Mouse (Mus musculus) hindbrain, embryonic 16.5 days (tissue): ENCODE results near the gene Eng. TPM values are rescaled to one million over a fixed set of nuclear protein-coding genes. Genes with fewer than 3 reads are reported as not detected.

ENCODE experiments used
- ATAC-seq: fragments of 200-750 bp; cut with Nextera tagmentation; 2 replicates; pipeline ENCODE4 v1.8.0; 2017; ENCODE audit warnings: moderate TSS enrichment, moderate library complexity
- H3K27ac ChIP-seq: fragments of 300-500 bp; sonication (generic); 2 replicates; pipeline ENCODE4 v1.5.1; 2014; ENCODE audit warnings: low read depth, mild to moderate bottlenecking, control low read depth, low read length, moderate library complexity
- H3K27me3 ChIP-seq: fragments of 300-500 bp; sonication (generic); replicated peaks from 2 replicates; pipeline ENCODE4 v1.6.1; 2014; ENCODE audit warnings: low read length; ENCODE audit not compliant: control insufficient read depth, insufficient read depth
- H3K36me3 ChIP-seq: fragments of 300-500 bp; sonication (generic); 2 replicates; pipeline ENCODE4 v1.6.1; 2014; ENCODE audit warnings: mild to moderate bottlenecking, low read length, moderate library complexity, mixed read lengths; ENCODE audit not compliant: control insufficient read depth, insufficient read depth
- H3K4me1 ChIP-seq: fragments of 300-500 bp; sonication (generic); 2 replicates; pipeline ENCODE4 v1.6.1; 2014; ENCODE audit warnings: low read depth, low read length; ENCODE audit not compliant: control insufficient read depth, insufficient read depth
- H3K4me2 ChIP-seq: fragments of 300-500 bp; sonication (generic); 2 replicates; pipeline ENCODE4 v1.6.1; 2014; ENCODE audit warnings: mild to moderate bottlenecking, low read length, control low read depth, moderate library complexity
- H3K4me3 ChIP-seq: fragments of 300-500 bp; sonication (generic); 2 replicates; pipeline ENCODE4 v1.5.1; 2014; ENCODE audit warnings: mild to moderate bottlenecking, low read length, control low read depth, moderate library complexity
- H3K9ac ChIP-seq: fragments of 300-500 bp; sonication (generic); 2 replicates; pipeline ENCODE4 v1.6.1; 2014; ENCODE audit warnings: low read depth, mild to moderate bottlenecking, control low read depth, low read length, moderate library complexity
- H3K9me3 ChIP-seq: fragments of 300-500 bp; sonication (generic); 2 replicates; pipeline ENCODE4 v1.6.1; 2014; ENCODE audit warnings: mild to moderate bottlenecking, low read length, moderate library complexity; ENCODE audit not compliant: control insufficient read depth
- whole genome bisulfite sequencing: fragments of 180-500 bp; shearing (Covaris S2); extraction: QIAGEN DNeasy Blood & Tissue Kit; methylation state at CpG from one replicate; pipeline ENCODE4 v1.1.7; 2014; 5-methylcytosine and 5-hydroxymethylcytosine counted together
- polyA plus RNA-seq: library from polyadenylated mRNA; unstranded; fragments of >200 nt; fragmentation: Nextera tagmentation; extraction: Ambion mirVana; gene quantifications from 2 replicates; pipeline ENCODE4 v1.2.1, GENCODE M21; 2015

Eng gene
- polyA plus RNA-seq, 1 experiment from 2014 or later, result 34.2 TPM

DNA sequence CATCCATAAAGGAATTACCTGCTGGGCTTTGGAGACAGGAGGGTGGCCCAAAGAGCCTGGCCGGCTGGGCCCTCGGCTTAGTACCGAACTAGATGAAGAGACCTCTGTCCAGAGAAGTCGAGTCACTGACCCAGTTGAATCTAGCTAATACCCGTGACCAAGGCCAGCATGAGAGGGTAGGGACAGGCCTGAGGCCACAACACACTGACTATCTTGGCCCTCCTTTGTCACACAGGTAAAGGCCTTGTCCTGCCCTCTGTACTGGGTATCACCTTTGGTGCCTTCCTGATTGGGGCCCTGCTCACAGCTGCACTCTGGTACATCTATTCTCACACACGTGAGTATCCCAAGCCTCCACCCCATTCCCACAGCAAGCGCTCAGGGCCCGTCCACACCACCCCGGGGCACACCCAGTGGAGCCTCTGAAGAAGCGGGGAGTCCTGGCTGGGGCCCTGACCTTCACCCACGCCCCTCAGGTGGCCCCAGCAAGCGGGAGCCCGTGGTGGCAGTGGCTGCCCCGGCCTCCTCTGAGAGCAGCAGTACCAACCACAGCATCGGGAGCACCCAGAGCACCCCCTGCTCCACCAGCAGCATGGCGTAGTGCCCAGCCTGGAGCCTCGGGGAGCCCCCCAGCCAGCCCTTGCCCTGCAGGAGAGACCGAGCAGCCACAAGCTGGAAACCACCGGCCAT is 34.7 kb downstream of the Eng start:
- peaks cover 4% of the 10 kb centered on the region for H3K4me1 ChIP-seq
- no peak overlapping the region for H3K27ac ChIP-seq
- H3K9me3 ChIP-seq, result no peaks in the 10 kb centered on the region
- no peak overlapping the region for H3K9ac ChIP-seq
- no peaks in the 10 kb centered on the region for H3K27me3 ChIP-seq
- WGBS, result 77% methylated on average over 19 of the region's 19 CpGs
- peaks cover 20% of the 10 kb centered on the region; the same call in 1 of the 2 replicates for H3K36me3 ChIP-seq
- H3K4me2 ChIP-seq, result no peak overlapping the region
- H3K4me3 ChIP-seq, result no peak overlapping the region
- no peak; the same call in 1 of the 2 replicates for ATAC-seq

GRCm38 (mm10) chr2:32681754-32682153 is 35.4 kb downstream of the Eng start:
- WGBS, result 64% methylated on average over 6 of the region's 6 CpGs
- no peak overlapping the region for H3K4me3 ChIP-seq
- H3K27me3 ChIP-seq, result no peaks in the 10 kb centered on the region
- H3K27ac ChIP-seq, result no peak overlapping the region
- ATAC-seq, result no peak
- H3K9me3 ChIP-seq, result no peaks in the 10 kb centered on the region
- no peak overlapping the region for H3K9ac ChIP-seq
- no peak overlapping the region for H3K4me2 ChIP-seq
- peaks cover 24% of the 10 kb centered on the region for H3K36me3 ChIP-seq
- peaks cover 4% of the 10 kb centered on the region for H3K4me1 ChIP-seq

DNA sequence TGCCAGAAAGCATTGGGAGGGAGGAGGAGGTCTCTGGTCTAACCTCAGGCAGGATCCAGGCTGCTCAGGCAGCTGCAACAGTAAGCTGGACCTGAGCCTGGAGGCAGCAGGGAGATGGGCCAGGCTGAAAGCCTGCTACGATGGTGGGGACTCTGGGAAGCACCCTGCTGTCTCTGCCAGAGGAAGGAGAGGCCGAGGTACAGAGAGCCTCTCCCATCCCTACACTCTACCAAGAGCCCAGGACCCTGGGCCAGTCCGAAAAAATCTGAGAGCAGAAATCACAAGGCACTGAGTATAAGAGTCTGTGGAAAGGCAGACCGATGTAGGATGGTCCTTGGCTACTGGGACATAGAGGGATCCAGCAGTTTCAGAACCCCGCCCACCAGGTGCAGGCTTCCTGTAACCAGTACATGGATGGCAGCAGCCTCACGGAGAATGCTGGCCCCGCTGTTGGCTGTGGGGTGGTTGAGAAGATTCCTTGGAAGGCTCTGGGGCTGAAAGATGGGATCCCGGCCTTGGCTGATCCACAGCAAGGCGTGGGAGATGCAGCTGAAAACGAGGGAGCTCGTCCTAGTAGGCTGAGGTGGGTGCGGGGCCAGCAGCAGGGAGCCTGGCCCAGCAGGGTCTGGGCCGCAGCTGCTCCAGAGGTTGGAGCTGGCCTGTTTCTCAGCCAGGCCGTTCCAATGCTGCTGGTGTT is 36.5 kb downstream of the Eng start:
- ATAC-seq, result no peak
- Histone ChIP-seq H3K4me1 (peaks cover 4% of the 10 kb centered on the region), H3K36me3 (peaks cover 34% of the 10 kb centered on the region), H3K4me3 (no peak overlapping the region), H3K27ac (no peak overlapping the region), H3K9me3 (no peaks in the 10 kb centered on the region), H3K27me3 (no peaks in the 10 kb centered on the region), H3K9ac (no peak overlapping the region), H3K4me2 (no peak overlapping the region)
- WGBS, result 80% methylated on average over 14 of the region's 14 CpGs

GRCm38 (mm10) chr2:32683701-32684100 is 37.3 kb downstream of the Eng start:
- Histone ChIP-seq H3K4me1 (peaks cover 4% of the 10 kb centered on the region), H3K9me3 (no peaks in the 10 kb centered on the region), H3K4me2 (no peak overlapping the region), H3K9ac (no peak overlapping the region), H3K4me3 (no peak overlapping the region), H3K27ac (no peak overlapping the region), H3K27me3 (no peaks in the 10 kb centered on the region), H3K36me3 (peaks cover 34% of the 10 kb centered on the region)
- WGBS, result 90% methylated on average over 10 of the region's 10 CpGs
- ATAC-seq, result no peak

DNA sequence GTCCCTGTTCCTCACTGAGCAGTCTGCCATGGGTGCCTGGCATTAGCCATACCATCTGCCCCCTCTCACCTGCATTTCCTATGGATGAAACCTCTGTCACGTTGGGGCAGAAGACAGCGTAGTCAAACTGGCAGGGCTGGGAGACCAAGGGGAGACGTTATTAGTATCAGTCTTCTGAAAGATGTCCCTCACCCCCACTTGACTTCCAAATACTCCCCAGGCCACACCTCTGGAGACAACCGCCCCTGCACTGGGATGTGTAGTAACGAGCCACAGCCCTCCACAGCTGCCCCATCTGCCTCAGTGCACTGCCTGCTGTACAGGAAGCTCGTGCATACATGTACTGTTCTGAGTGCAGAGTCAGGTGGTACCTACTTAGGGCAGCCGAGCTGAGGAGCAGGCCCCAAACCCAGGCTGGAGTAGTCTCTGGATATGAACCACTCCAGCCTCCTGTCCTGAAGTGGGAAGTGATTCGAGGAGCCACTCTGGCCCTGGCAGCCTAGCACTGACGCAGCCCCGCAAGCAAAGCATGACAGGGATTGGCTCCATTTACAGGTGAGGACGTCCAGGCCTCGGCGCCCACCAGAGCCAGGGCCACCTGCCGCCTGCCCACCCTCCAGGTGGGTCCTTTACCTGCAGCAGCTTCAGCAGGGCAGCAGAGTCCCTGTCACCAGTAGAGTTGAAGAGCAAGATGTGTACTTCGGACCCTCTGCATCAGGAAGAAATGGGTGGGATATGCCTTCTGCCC is 38.5 kb downstream of the Eng start:
- 90% methylated on average over 15 of the region's 15 CpGs for WGBS
- Histone ChIP-seq H3K27me3 (no peaks in the 10 kb centered on the region), H3K27ac (no peak overlapping the region), H3K9ac (no peak overlapping the region), H3K4me2 (no peak overlapping the region), H3K4me1 (peaks cover 4% of the 10 kb centered on the region), H3K4me3 (no peak overlapping the region), H3K9me3 (no peaks in the 10 kb centered on the region), H3K36me3 (peaks cover 34% of the 10 kb centered on the region)
- ATAC-seq, result no peak

GRCm38 (mm10) chr2:32685807-32686206 is 39.4 kb downstream of the Eng start:
- WGBS, result 98% methylated on average over 3 of the region's 3 CpGs
- H3K4me2 ChIP-seq, result no peak overlapping the region
- no peaks in the 10 kb centered on the region for H3K27me3 ChIP-seq
- no peaks in the 10 kb centered on the region for H3K9me3 ChIP-seq
- peaks cover 34% of the 10 kb centered on the region for H3K36me3 ChIP-seq
- H3K4me3 ChIP-seq, result no peak overlapping the region
- no peak overlapping the region for H3K9ac ChIP-seq
- H3K4me1 ChIP-seq, result no peaks in the 10 kb centered on the region
- no peak for ATAC-seq
- no peak overlapping the region for H3K27ac ChIP-seq

- WGBS, result 91% methylated on average over 5 of the region's 6 CpGs
- Histone ChIP-seq H3K36me3 (peaks cover 34% of the 10 kb centered on the region), H3K4me1 (no peaks in the 10 kb centered on the region), H3K4me3 (no peak overlapping the region), H3K27ac (no peak overlapping the region), H3K9ac (no peak overlapping the region), H3K9me3 (no peaks in the 10 kb centered on the region), H3K27me3 (no peaks in the 10 kb centered on the region), H3K4me2 (no peak overlapping the region)
- ATAC-seq, result no peak
Observed at GRCm38 (mm10) chr2:32686640-32687039, 40.2 kb downstream of the Eng start.

- H3K9ac ChIP-seq, result no peak overlapping the region
- WGBS, result 94% methylated on average over 8 of the region's 8 CpGs
- no peak overlapping the region for H3K4me2 ChIP-seq
- H3K36me3 ChIP-seq, result peaks cover 30% of the 10 kb centered on the region
- no peaks in the 10 kb centered on the region for H3K9me3 ChIP-seq
- H3K4me3 ChIP-seq, result no peak overlapping the region
- no peak overlapping the region for H3K27ac ChIP-seq
- H3K27me3 ChIP-seq, result no peaks in the 10 kb centered on the region
- H3K4me1 ChIP-seq, result peaks cover 2% of the 10 kb centered on the region
- ATAC-seq, result no peak
Observed at GRCm38 (mm10) chr2:32687562-32687961, 41.2 kb downstream of the Eng start.

GRCm38 (mm10) chr2:32689420-32689819 is 43.0 kb downstream of the Eng start:
- Histone ChIP-seq H3K9me3 (no peaks in the 10 kb centered on the region), H3K27me3 (no peaks in the 10 kb centered on the region), H3K9ac (no peak overlapping the region), H3K4me2 (no peak overlapping the region), H3K4me1 (peaks cover 10% of the 10 kb centered on the region), H3K36me3 (peaks cover 23% of the 10 kb centered on the region), H3K27ac (no peak overlapping the region), H3K4me3 (no peak overlapping the region)
- 24% methylated on average over 5 of the region's 5 CpGs for WGBS
- ATAC-seq, result no peak
